Mouse (Mus musculus): ENCODE measurements around the gene Opn4.

Gene Opn4

GRCm38 (mm10) chr14:34590743-34591675 is 8.9 kb downstream of the Opn4 start:
- no peak for DNase-seq

GRCm38 (mm10) chr14:34590017-34590570 is 9.8 kb downstream of the Opn4 start:
- no peak for DNase-seq

GRCm38 (mm10) chr14:34589185-34589713 is 10.7 kb downstream of the Opn4 start:
- DNase-seq: no peak

- DNase-seq: no peak
These were observed 11.4 kb downstream of the Opn4 start, which contains the start of gene Ldb3 for GRCm38 (mm10) chr14:34588498-34588897. Ldb3 (minus strand) TSS chr14:34588682.

GRCm38 (mm10) chr14:34588005-34588404 is 11.9 kb downstream of the Opn4 start:
- no peak for DNase-seq

GRCm38 (mm10) chr14:34586871-34587270 is 13.1 kb downstream of the Opn4 start:
- no peak for DNase-seq

- no peak for DNase-seq
These were observed 14.4 kb downstream of the Opn4 start for GRCm38 (mm10) chr14:34585358-34586105.

GRCm38 (mm10) chr14:34582740-34583427 is 17.1 kb downstream of the Opn4 start:
- no peak for DNase-seq

- no peak for DNase-seq
These were observed 23.1 kb downstream of the Opn4 start for GRCm38 (mm10) chr14:34576858-34577257.

GRCm38 (mm10) chr14:34574068-34574467 is 25.9 kb downstream of the Opn4 start:
- no peak for DNase-seq

GRCm38 (mm10) chr14:34573348-34573913 is 26.5 kb downstream of the Opn4 start:
- no peak for DNase-seq

GRCm38 (mm10) chr14:34571610-34572387 is 28.1 kb downstream of the Opn4 start:
- no peak for DNase-seq

GRCm38 (mm10) chr14:34570903-34571302 is 29.0 kb downstream of the Opn4 start:
- no peak for DNase-seq

GRCm38 (mm10) chr14:34570294-34570693 is 29.6 kb downstream of the Opn4 start:
- DNase-seq: peak; percentile 74

- DNase-seq: no peak
These were observed 30.3 kb downstream of the Opn4 start for GRCm38 (mm10) chr14:34569534-34570194.

GRCm38 (mm10) chr14:34568626-34569025 is 31.3 kb downstream of the Opn4 start:
- no peak for DNase-seq

- no peak for DNase-seq
These were observed 32.2 kb downstream of the Opn4 start for GRCm38 (mm10) chr14:34567697-34568096.

GRCm38 (mm10) chr14:34566530-34566929 is 33.4 kb downstream of the Opn4 start:
- DNase-seq: no peak

- no peak for DNase-seq
These were observed 34.2 kb downstream of the Opn4 start for GRCm38 (mm10) chr14:34565711-34566110.

GRCm38 (mm10) chr14:34564646-34565045 is 35.3 kb downstream of the Opn4 start:
- no peak for DNase-seq

- no peak for DNase-seq
These were observed 37.5 kb downstream of the Opn4 start for GRCm38 (mm10) chr14:34562393-34562792.
